Mouse (Mus musculus) liver, adult (tissue): ENCODE data around the gene Gm49320.

ENCODE experiments used
- GATA4 ChIP-seq: IDR thresholded peaks from 2 replicates; pipeline ENCODE4 v1.6.1; 2014; ENCODE audit warnings: mild to moderate bottlenecking, low read length; ENCODE audit not compliant: insufficient replicate concordance

Gene Gm49320

DNA sequence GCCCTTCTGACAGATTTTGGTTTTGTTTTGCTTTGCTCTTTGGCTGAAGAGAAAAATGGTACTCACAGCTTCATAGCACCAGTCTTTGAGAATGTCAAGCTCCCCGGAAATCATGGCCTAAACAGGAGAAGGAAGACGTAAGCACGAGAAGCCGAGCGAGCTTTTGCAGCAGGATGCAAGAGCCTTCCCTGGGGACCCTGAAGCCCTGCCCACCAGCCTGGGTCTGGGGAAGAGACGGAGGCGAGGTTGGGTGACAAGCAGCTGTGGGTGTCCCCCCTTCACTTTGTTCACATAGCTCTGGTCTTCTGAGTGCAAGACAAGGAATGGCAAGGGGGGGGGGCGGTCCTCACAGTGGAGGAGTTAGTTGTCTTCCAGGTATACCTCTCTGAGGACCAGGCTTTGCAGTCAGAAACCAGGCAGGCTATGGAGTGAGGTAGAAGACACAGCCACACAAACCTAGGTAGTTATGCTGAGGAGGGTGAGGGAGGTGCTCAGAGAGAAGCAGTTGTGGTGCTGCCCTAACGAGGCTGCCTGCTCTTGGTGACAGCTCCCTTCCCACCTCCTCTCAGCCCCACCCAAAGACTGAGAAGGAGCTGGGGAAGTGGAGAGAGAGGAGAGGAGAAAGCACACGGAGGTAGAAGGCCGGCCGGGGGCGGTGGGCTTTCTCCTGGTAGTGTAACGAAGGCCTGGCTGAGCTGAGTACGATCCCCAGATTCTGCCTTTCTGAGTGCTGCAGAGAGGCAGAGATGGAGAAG, 26.7 kb downstream of the Gm49320 start:
- TF ChIP-seq GATA4: no peak

- no peak for TF ChIP-seq GATA4
Measured at GRCm38 (mm10) chr8:4267627-4268026, 29.0 kb downstream of the Gm49320 start.

DNA sequence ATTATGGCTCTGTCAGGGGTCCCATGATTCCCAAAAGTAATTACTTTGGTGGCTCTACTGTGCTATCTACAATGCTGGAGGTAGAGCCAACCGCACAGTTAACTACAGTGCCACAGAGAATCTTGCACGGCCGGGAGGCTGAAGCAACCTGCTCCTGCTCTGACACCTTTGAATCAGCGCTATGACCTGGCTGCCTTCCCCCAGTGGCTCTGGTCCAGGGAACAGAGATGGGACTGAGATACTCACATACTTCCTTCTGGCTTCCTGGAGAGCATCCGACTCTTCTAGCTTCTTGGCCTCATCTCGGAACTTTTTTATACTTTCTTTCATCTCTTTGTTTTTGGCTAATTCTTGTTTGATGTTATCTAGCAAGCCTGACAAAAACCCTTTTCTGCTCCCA, 30.9 kb downstream of the Gm49320 start:
- no peak for TF ChIP-seq GATA4

- TF ChIP-seq GATA4: peak; percentile 31; the same call in 1 of the 2 replicates
Measured at GRCm38 (mm10) chr8:4275275-4276110, 36.8 kb downstream of the Gm49320 start, which contains the start of gene Timm44. Gene Timm44, minus strand, starts transcription at chr8:4275913.

GRCm38 (mm10) chr8:4276111-4276465, 37.4 kb downstream of the Gm49320 start:
- no peak for TF ChIP-seq GATA4

- TF ChIP-seq GATA4: no peak
Measured at GRCm38 (mm10) chr8:4292738-4293137, 54.1 kb downstream of the Gm49320 start.

GRCm38 (mm10) chr8:4297822-4298221, 59.2 kb downstream of the Gm49320 start:
- TF ChIP-seq GATA4: no peak
